Mouse (Mus musculus) megakaryocyte-erythroid progenitor cell, adult 5-6 weeks (primary cell): ENCODE data around the gene C1qbp. TPM values are rescaled to one million over a fixed set of nuclear protein-coding genes. Genes with fewer than 3 reads are reported as not detected.

Source experiments
- ATAC-seq: replicated peaks from 2 replicates; pipeline ENCODE4 v1.8.0; 2016; ENCODE audit warnings: mild to moderate bottlenecking, inconsistent platforms; ENCODE audit not compliant: severe bottlenecking, poor library complexity, low FRiP score, low TSS enrichment
- total RNA-seq, 2 experiments: library from RNA; stranded (forward) in 1 of 2; stranded (reverse) in 1 of 2; fragments of 200-1000, 215-1000 nt in 1 of 2; fragments of >200 nt in 1 of 2; fragmentation: Nextera tagmentation in 1 of 2; gene quantifications; 2 replicates each; pipeline ENCODE4 v1.2.3; 2014 to 2017

Gene C1qbp
- total RNA-seq, 2 experiments from 2014 or later, result 154 to 631 TPM

DNA sequence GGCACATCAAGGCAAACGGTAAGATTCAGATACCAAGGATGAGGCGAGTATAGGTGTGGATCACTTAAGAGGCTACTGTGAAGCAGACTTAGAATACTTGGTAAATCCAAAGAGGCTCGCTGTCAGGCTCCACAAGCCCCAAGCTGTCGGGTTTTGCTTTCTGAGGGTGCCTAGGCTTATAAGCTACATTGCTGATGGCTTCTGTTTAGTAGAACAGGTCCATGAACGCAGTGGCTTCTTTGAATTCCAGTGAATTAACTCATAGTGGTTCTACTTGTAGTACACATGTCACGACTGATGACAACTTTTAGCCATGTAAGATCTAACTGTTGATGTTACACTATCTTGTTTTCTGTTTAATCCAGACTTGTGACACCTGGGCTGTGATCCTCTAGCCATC is 5.5 kb downstream of the C1qbp start:
- no peak for ATAC-seq

DNA sequence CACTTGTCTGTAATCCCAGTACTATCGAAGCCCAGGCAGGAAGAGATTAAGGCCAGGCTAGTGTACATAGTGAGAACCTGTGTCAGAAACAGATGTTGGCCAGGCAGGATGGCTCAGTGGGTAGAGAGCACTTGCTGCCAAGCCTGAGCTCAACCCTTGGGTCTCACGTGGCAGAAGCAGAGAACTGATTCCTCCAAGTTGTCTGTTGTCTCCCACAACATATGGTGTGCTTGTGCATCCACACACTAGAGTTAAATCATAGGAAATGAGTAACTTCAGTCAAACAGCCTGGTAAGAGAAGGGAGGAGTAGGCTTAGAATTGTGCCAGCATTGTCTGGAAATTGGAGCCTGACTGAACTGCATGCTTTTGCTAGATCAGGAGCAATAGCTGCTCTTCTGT is 7.6 kb downstream of the C1qbp start:
- ATAC-seq, result no peak

DNA sequence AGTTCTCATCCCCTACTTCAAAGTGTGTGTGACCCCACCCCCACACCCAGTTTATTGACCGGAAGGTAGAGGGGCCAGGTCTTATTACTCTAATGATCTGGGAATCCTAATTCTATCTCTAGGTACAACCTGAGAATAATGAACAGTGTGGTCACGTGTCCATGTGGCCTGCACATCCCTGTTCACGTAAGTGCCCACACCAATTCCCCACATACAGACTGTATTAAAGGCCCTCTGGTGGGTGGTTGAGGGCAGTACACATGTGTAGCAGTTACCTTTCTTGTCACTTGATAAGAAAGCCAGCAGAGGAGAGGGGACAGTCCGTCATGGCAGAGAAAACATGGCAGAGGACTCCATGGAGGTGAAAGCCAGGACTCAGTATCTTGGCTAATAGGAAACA is 8.9 kb downstream of the C1qbp start:
- ATAC-seq, result 0 out of 2 replicates have a peak, but pooled peaks have one; percentile 26

DNA sequence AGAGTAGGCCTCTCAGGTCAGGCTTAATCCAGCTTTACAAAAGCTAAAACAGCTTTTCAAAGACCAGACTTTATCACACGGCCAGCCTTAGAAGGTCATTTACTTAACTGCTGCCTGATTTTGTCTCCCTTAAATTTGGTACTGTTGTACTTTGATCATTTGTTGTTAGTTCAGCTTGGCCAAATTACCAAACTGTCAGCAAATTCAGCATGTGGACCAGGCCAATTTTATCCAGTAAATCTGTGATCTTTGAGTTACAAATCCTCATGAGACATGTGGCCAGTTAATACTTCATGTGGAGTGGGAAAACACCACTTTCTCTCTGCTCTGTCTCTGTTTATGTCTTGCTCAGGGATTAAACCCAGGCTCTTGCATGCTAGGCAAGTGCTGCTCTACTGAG is 10.2 kb downstream of the C1qbp start:
- no peak for ATAC-seq

DNA sequence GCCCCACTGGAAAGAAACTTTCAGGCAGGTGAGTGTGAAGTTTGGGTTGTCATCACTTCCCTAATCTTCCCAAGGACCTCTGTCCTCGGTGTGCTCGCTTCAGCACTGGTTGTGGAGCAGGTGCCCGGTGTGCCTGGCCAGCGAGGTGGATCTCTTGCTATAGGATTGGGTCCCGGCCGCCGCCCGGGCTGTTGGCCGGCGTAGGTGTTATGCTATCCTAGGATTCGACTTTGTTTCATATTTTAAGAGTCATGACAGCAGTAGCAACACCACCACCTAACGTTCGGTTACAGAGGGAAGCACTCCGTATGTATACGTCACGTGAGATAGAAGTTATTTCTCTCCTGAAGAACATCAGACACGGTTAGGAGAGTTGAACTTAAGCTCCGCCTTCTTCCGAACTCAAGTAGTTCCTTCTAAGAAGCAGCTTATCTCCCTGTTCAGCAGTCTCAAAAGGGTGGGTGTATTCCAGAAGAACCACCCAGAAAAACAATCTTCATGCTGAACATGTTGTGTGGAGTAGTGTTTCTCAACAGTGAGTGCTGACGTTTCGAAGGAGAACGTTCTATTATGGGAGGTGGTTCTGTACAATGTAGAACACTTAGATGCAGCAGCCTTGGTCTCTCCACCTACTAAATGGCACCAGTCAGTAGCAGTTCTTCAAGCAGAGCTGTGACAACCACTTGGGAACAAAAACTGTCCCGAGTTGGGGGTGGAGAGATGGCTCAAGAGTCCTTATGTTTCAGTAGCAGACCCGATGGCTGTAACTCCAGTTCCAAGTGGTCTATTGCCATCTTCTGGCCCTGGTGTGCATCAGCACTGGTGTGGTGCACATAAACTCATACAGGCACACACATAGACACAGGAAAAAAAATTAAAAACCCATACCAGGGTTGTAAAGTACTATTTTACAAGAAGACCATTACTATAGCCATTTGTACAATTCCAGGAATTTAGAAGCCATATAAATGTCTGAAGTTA is 12.0 kb downstream of the C1qbp start:
- peak; percentile 72 for ATAC-seq

DNA sequence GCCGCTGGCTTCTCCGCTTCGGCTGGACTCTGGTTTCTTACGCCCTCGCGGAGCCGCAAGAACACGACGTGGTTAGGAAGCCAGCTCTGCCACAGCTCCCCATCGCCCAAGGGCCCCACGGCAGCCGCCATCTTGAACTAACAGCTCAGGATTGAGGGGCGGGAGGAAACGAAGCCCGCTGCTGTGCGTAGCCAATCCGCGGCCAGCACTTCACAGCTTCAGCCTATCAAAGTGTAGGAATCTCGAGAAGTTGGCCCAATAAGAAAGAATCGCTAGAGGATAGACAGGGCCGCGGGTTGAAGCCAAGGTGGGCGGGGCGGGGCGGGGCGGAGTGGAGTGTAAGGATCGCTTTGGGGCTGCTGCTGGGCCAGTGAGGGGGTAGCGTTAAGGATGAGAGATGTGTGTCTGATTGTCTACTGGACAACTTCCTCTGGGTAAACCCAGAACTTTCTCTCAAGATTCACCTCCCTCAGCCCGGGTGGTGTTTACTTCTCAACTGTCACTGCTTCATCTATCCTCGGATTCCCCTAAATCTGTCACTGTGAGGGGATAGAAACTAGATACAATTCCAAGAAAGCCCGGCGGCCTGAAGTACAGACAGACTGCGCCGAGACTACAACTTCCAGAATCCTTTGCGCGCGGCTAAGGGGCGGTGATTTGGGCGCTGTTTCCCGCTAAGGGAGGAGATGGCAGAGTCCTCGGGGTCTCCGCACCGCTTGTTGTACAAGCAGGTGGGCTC is 12.8 kb downstream of the C1qbp start, which contains the start of the genes Nup88 and Rpain:
Gene Nup88 (minus strand): TSS at position 153 of the 739 bp plus-strand sequence.
Gene Rpain (plus strand): TSS at position 393 of the 739 bp plus-strand sequence.
- peak; percentile 76 for ATAC-seq

DNA sequence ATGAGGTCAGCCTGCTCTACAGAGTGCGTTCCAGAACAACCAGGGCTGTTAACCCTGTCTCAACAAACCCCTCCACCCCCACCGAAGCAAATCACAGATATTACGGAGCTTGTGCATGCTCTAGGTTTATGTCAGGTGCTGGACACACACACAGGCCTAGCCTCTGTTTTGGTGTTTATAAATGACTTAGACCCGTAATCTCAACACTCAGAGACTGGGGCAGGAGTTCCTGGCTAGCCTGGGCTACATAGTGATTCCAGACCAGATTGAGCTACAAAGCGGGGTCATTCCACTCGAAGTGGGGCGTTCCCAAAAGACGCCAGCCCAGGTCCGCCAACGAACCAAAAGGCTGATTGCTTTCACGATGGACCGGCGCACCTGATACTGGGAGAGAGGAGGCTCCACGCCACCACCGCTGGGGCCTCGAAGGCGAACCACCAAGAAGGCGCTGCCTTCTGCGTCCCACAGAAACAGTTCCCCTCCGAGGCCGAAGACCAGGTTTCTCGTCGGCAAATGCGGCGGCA is 13.5 kb downstream of the C1qbp start:
- 0 out of 2 replicates have a peak, but pooled peaks have one; percentile 3 for ATAC-seq

DNA sequence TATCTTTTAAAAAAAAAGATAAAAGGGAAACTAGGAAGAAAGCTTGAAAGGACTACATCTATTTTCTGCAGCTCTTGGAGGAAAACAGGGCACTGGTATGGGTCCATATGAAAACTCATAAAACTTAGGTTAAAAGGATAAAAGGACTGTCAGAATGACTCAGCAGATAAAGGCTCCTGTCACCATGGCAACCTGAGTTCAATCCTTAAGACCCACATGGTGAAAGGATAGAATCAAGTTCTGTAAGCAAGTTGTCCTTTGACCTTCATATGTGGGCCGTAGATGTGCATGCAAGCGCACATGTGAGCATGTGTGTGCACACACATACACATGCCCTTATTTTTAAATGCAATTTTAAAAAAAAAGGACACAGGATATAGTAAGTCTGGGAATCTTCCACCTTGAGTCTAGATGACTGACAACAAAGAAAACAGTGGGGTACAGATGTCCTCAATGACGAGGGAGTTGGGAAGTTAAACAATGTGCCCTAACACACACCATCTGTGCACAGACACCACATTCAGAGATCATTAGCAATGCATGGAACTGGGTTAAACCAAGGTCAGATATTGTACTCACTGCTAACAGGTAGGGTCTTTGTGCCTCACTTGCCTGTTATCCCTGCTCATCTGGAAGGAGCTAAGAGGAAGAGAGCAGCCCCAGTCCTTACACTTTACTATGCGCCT is 18.5 kb downstream of the C1qbp start:
- ATAC-seq, result no peak

DNA sequence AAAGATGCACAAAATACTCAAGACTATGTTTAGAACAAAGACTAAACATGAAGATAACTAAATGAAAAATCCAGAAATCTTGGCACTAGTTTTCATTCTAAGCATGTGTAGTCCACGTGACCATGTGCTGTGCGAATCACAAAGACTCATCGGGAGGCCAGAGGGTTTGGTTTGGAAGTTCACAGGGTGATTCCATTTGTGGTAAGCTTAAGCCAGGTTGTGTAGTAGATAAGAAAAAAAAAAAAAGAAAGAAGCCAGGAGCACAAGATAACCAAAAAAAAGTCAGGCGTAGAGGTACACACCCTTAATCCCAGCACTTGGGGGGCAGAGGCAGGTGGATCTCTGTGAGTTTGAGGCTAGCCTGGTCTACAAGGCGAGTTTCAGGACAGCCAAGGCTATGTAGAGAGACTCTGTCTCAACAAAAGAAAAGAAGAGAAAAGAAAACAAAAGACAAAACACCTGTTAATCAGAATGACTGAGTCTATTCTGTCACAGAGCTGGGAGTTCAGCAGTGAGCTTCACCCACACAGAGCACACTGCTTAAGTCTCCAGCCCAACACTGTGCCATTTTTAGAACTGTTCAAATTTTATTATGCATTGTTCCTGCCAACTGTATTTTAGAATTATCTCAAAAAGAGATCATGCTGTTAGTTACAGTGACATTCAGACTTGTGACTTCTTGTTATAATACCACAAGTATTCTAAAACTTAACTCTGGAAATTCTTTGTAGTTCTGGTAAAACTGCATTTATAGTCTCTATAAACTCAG is 21.9 kb downstream of the C1qbp start:
- peak; percentile 74 for ATAC-seq

DNA sequence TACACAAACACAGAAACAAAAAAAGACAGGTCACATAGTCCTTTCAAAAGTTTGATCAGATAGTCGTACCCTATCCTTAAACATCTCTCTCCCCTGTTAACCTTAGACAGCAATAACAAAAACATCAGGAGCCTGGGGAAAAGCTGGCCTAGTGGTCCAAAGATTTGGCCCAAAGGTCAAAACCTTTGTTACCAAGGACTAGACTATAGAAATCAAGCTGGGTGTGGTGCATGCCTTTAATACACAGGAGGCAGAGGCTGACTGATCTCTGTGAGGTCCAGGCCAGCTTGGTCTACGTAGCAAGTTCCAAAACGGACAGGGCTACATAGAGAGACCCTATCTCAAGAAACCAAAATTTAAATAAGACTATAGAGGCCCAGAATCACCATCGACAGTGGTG is 28.1 kb downstream of the C1qbp start:
- no peak for ATAC-seq

DNA sequence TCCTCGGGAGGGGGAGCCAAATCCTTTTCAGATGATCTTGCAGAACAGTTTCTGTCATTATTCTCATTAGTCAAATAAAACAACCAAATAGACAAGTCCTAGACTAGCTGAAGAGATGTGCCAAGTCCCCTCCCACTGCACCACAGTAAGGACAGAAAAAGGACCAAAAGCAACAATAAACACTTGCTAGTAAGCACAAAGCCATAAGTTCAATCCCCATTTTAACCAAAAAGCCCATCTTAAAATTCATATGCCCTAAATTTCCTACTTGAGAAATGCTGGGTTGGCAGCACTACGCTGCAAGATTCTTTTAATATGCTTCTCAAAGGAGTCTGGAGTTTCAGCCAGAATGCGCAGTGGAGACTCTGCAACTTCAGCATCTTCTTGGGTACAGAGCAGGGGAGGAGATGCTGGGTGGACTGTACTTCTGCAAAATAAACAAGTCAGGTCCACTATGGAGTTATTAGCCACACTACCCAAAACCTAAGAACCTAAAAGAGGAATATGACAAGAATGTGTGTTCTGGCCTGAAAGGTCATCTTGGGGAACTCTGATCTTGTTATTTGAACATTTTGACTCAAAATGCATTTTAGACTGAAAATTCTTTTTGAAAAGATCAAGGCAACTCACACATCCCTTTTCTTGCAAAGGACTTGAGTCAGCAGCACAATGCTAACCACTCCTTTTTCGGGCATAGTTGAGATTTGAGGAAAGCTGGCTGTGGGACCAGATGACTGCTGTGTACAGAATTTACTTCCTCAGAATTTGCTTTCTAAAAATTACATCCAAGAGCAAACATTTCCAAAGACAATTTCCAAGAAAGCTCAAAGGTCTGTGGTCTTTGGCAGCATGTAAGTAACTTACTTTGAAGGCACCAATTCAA is 37.6 kb downstream of the C1qbp start:
- ATAC-seq, result no peak

DNA sequence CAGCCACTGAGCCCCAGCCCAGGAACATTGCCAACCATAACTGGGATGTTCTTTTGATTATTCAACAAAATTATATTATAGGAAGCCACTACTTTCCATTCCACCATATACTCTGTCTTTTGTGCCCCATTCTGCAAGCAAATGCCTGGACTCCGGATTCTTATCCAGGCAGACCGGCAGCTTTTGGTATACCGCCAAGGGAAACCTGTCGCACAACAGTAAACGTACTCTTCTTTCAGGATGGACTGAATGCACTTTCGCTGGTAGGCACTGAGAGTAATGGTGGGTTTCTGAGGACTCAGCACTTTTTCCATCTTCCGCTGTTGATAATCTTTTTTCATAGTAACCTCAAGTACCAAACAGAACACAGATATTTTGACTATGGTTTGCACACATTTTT is 39.2 kb downstream of the C1qbp start:
- ATAC-seq, result no peak

DNA sequence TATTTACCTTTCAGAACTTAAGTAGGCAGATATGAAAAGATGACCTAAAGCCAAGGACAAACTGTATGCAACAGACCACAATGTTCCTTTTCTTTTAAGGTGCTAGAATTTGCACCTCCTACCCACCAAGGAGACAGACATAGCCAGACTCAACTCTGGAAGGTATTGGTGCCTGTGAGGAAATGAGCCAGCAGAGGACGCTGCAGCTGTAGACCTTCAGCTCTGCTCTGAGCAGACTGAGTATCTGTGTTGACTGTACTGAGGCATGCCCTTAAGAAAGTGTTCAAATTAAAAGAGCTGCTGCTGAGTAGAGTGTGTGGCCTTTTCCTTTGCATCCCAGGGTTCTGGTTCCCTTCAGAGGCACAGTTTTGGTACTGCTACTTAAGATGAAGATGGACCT is 40.2 kb downstream of the C1qbp start:
- no peak for ATAC-seq

DNA sequence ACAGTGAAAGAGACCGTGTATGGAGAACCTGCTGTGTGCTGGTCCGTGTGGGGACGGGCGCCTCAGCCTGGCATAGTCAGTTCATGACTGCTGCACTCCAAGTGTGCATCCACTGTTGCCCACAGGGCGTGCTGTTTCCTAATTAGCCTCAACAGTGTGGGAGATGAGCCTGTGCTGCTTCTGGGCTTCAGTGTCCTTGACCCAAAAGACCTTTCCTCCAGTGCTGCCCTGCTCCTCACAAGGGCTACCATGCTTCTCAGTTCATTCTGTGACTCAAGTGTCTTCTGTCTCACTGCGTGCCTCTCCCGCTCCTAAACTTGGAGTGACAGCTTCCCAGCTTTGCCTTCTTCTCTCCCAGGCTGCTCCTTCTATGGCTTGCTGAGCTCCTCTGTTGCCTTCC is 47.5 kb downstream of the C1qbp start:
- ATAC-seq, result 0 out of 2 replicates have a peak, but pooled peaks have one; percentile 55

DNA sequence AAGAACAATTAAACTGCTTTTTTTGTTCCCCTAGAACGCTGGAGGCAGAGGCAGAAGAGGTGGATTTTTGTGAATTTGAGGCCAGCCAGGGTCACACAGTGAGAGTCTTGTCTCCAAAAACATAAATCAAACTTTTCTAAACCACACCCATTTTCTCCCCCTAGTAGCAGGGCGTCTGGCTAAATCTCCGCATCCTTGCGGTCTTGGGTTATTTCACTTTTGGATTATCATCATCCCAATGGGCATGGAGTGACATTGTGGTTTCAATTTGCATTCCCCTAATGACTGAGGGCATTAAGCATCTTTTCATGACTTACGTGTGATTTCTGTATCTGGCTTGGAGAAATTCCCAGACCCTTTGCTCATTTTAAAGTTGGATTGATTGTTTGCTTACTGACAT is 51.4 kb downstream of the C1qbp start:
- ATAC-seq, result no peak
